Mouse (Mus musculus): ENCODE measurements around the gene F3. TPM values are rescaled to one million over a fixed set of nuclear protein-coding genes. Genes with fewer than 3 reads are reported as not detected.

The F3 gene
- 1 to 10 TPM; 4.7 to 5.0 TPM for total RNA-seq (2021)
- long read RNA-seq, experiment 1, transcript F3-201 (6 exons, 1,872 nt): major isoform, 5 of 6 reads
- long read RNA-seq, experiment 1, partial matches to known transcripts: 0 of 6 reads
- long read RNA-seq, experiment 1, other reads (novel, unspliced or antisense): 1 of 6 reads
- long read RNA-seq, experiment 2, transcript F3-201 (6 exons, 1,872 nt): major isoform, 7 of 7 reads
- long read RNA-seq, experiment 2, partial matches to known transcripts: 0 of 7 reads
- long read RNA-seq, experiment 2, other reads (novel, unspliced or antisense): 0 of 7 reads

DNA sequence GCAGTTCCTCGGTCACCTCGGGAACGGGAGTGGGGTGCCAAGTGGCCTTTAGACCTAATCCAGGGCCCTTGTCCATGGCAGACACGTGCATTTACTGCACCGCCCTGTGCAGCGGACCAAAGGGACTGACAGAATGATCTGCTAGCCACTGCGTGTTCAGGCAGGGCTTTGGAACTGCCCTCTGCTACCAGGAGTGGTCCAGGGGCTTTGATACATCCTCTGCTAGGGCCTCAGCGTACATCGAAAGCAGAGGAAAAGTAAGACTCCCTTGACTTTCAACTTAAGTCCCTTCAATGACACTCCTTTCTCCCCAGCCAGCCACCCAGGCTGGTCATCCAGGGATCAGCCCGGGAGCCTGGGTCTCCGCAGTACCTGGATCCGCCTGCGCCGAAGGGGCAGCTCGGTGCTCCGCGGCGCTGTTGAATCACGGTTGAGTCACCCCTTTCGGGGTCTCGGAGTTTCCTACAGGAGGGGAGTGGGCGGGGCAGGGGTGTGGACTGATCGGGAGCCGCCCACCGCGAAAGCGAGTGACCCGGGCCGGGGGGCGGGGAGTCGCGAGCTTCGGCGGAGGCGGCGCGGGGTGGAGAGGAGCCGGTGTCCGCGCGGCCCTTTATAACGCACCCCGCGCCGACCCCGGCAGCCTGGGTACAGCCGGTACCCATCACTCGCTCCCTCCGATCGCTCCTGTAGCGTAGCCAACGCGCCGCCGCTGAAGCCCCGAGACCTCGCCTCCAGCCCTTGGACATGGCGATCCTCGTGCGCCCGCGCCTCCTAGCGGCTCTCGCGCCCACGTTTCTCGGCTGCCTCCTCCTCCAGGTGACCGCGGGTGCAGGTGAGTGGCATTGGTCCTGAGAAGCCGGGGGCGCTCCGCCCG lies at the start of gene F3:
TSS of gene F3 (plus strand) at position 567 of the 874 bp plus-strand sequence.
- intact Hi-C loops (cut with DNase I): no loop called here
- peak; percentile 71 to 72 for DNase-seq

DNA sequence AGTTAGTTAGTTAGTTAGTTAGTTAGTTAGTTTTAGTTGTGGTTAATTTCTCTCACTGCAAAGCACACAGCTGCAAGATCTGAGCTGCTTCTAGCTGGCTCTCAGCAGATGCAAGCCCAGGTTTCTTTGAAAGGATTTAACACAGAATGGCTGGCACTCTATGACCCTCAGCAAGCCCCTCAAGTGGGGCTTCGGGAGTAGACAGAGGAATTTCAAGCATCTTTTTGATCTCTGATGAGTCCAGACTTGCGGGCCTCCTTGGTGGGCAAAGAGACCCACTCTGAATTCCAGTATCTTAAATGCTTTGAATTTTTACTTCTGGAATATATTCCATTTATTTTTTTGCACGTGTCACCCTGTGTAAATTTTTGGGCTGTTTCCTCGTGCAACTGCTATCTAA lies 44.4 kb upstream of the F3 start:
- DNase-seq: no peak
- intact Hi-C loops (cut with DNase I): no loop called here

DNA sequence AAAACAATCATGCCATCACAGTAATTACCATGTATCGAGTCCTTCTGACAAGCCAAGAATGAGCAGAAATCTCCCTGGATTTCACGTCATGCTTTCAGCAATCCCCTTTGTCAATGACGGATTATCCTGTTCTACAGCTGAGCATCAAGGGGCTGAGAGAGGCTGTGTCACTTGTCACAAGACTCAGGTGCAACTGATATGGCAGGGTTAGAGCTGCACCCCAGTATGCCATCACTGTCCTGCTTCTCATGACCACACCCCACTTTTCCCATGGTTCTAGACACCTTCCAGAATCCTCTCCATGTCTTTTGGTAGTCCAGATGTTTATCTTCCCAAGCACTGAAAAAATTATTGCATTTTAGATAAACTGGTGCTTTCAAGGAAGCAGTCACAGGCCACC lies 43.9 kb upstream of the F3 start:
- DNase-seq: no peak
- intact Hi-C loops (cut with DNase I): no loop called here

DNA sequence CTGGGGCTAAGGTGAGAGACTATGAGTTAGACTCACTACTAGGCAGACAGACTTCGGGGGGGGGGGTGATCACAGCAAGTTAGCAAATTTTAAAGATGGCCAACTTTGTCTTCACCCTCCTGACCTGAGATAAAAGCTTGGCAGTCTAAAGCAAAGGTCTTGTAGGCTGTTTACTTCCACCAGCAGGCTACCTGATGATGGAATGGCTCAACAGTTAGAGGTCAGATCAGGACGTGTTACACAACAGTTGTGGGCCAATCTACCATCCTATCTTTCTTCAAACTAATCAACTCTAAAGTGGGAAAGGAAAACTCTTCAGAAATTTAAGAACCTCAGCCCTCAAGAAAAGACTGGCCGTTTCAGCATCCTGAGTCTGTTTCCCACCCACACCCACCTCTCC lies 43.1 kb upstream of the F3 start:
- no peak for DNase-seq
- intact Hi-C loops (cut with DNase I): no loop called here

DNA sequence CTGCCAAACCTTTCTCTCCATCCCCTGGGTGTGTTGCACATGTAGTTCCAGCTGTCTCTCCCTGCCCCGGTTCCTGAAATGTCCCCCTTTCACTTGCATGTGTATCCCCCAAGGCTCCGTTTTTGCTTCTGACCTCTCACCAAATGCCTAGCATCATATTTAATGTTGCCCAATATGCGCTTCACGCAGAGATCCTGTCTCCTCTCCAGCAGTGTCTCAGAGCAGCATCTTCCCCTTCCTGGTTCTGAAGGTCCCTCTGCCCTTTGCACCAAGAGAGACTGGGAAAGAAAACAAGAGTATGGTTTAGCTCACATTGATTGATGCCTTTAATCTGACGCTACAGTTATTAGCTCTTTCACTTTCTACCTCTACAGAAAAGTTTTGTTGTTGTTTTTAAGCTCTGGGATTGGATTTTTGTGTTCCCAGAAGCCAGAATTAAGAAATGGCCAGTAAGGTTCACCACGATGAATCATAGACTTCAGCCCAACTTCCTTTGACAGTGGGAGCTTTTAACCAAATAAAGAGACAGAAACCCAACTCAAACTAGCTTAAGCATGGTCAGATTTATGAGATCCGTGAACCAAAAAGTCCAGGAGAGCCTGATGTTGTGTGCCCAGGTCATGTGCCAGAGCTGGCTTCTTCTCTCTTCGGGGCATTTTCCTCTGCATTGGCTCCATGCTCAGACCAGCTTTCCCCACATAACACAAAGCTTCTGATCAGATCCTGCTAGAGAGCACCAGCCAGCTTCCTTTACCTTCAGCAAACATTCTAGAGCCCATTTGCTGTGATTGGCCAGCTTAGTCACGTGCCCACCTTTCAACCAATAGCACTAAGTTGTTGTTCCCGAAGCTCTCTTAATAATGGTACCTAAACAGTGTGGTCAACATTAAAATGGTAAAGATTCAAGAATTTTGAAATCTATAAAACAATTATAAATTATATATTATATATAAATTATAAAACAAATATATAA lies 40.6 kb upstream of the F3 start:
- DNase-seq: no peak
- intact Hi-C loops (cut with DNase I): no loop called here

DNA sequence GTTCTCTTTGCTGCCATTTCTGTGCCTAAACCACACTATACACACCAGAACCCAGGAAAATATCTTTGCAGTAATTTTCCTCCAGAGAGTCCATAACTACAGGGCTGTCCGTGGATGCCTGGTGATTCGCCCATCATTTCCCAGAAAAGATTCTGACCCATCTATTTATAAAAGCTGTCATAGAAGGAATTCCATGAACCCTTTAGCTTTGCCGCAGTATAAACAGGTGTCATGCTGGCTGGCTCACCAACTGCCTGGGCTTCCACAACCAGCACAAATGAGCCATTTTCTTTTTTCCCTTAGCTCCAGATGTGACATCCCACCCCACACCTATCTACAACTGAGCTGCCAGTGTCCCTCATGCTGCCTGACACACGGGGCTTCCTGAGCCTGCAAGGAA lies 38.8 kb upstream of the F3 start:
- DNase-seq: no peak
- intact Hi-C loops (cut with DNase I): no loop called here

DNA sequence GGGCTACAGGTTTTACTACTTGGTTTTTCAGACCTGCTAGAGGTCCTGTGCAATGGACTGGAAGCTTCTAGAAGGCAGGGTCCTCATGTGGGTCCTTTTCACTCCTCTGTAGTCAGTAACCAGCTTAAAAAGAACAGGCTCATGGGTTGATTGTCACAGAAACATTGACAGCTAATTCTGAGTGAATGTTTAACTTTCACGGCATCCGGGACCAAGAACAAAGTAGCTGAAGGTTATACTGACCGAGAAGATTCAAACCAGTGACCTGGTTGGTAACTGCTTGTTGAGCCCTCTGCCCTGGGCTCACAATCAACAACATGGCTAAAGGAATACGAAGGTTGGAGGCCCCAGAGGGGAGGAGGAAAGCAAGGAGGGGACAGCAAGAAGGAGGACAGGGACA lies 38.4 kb upstream of the F3 start:
- intact Hi-C loops (cut with DNase I): no loop called here
- no peak for DNase-seq

DNA sequence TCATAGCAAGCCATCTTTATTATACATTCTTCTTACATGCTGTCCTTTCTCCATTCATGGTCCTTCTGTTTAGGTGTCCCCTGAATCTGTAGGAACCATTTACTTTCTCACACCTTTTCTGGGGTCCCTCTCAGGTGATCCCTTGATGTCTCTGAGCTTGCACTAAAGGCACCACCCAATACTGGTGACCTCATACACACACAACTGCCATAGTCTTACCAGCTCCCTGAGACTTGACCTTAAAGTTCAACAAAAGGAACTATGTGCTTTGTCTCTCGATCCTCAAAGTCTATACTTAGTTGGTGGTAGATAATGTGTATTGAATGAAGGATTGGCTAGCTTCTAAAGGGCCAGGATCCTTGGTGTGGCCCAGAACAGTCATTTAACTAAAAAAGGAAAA lies 37.4 kb upstream of the F3 start:
- no peak for DNase-seq
- intact Hi-C loops (cut with DNase I): no loop called here

DNA sequence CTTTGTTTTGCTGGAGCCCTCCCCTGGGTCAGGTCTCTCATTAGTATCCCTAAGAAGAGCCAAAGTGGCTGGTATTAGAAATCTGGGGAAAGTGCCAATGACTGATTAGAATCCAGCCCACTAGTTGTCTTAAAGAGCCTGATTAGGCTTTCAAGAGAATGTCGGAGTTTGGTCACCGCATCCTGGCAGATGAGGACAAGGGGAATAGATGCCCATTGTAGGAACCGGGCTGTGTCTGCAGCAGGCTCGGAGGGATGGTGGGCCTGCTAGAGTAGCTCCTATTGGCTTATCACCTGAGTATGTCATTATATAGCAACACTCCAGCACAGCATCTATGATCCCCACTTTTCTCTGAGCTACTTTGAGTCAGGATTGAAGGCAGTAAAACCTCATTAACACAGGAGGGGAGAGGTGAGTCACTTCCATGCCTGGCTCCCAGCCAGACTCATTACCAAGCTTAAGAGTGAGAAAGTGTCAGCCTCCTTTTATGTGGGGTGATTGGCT lies 36.9 kb upstream of the F3 start:
- intact Hi-C loops (cut with DNase I): no loop called here
- DNase-seq: no peak

DNA sequence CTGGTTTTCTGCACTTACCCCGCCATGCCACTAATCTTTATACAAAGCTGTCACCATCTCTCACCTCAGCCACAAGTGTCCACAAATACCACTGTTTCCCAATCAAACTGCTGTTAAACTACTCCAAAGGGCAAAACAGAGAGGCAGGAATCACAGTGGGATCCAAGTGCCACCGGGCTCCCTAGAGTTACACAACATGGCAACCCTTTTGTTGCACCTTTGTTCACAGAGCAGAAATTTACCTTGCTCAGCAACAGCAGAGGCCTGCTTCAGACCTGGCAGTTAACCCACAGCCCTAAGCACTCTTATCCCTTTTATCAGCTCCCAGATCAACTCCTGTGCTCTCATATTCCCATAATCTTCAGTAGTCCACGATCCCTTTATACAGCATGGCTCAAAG lies 35.6 kb upstream of the F3 start:
- intact Hi-C loops (cut with DNase I): no loop called here
- no peak for DNase-seq

DNA sequence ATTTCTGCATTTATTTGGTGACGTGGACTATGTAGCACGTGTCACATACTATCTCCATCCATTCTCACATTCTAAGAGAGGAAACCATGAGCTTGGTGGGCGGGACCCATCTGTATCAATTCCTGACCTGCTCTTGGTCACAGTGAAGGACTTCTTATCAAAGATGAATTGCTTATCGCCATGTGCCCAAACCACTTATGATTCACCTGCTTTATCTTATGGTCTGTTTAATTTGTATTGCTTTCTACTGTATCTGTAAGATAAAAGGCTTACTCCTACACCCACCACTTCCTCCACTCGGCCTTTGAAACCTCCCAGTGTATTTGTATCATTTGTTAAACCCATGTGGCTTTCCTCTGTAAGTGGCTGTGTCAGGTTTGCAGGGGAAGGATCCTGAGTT lies 34.3 kb upstream of the F3 start:
- no peak for DNase-seq
- intact Hi-C loops (cut with DNase I): no loop called here

DNA sequence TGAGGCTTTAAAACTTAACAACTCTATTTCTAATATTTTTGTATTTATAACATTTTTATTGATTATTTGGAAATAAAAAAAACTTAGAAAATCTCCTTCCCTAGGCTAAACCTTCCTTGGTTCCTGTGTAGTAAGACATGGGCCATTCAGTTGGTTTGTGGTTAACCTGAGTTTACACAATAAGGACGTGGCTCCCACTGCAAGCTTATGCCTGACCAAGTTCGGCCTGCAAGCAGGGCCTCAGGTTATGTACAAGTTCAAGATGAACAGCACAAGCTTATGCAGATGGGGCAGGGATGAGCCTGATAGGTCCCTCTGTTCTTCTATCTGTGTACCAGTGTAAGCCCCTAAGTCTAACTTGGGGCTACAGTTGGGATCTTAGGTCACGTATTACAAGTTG lies 33.6 kb upstream of the F3 start:
- no peak for DNase-seq
- intact Hi-C loops (cut with DNase I): no loop called here

DNA sequence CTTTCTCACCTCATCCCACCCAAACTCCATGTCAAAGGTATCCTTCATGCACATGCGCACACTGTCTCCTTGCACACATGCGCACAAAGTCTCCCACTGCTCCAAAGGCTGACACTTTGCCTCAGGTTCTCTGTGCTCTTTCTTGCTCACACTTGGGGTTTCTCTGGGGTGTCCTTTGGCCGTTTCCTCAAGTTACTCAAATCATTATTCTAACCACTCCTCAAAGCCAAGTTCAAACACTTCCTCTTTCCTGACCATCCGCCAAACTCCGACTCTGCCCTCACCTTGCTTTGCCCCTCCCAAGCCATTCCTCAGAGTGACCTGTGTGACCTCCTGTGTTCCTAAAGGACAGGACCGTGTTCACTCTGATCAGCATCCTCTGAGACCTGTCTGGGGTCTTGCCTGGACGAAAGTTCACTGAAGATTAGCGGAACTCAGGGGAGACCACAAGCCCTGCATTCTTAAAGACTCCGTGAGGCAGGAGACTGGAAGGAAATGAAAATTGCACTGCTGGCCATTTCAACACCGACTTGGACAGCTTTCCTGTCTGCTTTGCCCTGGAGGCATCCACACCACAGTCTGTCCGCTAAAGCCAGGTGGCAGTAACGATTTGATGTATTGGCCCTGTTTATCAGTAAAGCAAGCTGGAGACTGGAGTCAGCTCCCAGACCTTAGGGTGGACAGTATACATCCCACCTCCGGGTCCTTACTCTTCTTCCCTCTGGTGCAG lies 30.2 kb upstream of the F3 start:
- intact Hi-C loops (cut with DNase I): no loop called here
- no peak for DNase-seq

DNA sequence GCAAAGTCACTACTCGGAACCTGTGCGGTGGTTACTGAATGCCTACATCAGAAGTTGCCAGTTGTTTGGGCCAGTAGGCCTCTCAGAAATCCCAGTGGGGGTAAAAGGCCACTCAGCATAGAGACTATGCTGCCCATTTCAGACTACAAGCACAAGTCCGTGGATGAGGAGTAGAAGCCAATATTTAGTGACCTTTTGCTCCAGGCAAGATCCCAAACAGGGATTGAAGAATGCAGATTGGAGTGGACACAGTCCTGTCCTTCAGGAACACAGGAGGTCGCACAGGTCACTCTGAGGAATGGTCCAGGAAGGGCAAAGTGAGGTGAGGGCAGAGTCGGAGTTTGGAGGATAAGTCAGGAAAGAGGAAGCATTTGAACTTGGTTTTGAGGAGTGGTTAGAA lies 29.6 kb upstream of the F3 start:
- intact Hi-C loops (cut with DNase I): no loop called here
- DNase-seq: no peak

DNA sequence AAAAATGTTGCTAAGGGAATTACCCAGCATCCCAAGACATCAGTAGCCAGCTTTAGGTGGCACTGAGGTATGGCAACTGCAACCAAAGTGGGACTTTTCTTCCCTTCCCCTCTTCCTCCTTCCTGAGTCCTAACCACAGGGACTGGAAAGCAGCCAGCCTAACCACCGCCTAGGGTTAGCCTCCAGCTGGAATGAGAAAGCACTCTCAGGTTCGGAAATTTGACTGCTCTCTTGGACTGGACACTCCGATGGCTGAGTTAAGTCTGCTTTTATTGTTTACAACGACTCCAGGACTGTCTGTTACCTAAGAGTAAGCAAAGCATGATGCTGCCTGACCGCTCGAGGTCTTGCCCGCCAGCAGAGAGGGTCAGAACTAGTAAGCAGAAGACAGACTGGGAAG lies 26.2 kb upstream of the F3 start:
- peak in 1 of 2 experiments; percentile 37 for DNase-seq
- intact Hi-C loops (cut with DNase I): no loop called here

DNA sequence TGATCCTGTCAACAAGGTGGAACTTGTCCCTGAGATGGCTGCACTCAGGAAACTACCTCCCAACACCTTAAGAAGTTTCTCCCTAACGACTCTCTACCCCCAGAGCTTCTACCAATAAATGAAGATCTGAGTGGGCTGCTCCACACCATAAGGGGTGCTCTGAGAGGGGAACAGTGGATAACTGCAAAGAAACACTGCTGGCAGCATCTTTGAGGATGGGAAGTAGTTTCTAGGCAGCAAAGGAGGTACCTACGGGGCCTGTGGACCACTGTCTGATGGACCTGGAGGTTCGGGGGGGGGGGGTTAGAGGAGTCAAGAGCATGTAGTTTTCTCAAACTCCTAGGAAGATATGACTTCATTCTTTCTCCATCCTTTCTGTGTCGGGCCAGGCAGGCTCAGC lies 23.9 kb upstream of the F3 start:
- intact Hi-C loops (cut with DNase I): no loop called here
- DNase-seq: no peak

DNA sequence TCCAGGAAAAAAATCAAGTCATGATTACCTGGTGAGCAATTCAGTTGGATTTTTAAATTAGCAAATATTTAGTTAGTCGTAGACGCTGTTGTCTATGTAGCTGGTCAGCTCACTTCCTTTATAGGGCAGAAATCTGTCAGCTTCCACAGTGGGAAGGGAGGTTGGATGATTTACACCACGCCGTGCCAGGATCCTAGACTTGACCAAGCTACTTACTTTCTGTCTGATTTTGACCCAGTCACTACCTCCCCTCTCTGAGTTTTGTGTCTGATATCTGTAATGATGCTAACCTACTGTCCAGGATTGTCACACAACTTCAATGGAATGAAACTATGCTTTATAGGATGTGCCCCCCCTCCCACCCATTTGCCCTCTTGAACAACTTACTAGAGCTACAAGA lies 23.5 kb upstream of the F3 start:
- intact Hi-C loops (cut with DNase I): no loop called here
- DNase-seq: no peak

DNA sequence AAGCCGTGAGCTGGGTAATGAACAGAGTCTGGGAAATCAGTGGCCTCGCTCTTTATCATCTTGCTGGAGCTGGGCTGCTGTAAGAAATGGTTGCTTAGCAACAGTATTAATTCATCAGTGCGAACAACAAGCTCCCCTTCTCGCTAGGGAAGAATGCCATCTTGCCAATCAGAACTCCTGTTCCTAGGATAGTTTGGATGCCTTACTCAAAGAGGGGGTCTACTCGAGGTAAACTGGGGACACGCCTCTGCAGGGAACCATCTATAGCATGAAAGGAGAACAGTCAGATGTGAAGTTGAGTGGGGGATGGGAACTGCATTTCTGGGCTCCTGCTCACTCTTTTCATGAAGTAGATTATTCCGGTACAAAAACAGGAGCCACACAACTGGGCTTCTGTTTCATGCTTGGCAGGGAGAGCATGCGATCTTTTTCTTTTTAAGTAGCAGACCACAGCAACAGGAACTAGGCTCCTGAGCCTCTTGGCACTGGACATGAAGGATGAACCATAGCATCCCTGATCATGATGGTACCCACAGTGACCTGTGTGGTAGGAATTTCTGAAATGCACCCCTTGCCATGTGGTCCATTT lies 22.9 kb upstream of the F3 start:
- intact Hi-C loops (cut with DNase I): no loop called here
- no peak for DNase-seq

DNA sequence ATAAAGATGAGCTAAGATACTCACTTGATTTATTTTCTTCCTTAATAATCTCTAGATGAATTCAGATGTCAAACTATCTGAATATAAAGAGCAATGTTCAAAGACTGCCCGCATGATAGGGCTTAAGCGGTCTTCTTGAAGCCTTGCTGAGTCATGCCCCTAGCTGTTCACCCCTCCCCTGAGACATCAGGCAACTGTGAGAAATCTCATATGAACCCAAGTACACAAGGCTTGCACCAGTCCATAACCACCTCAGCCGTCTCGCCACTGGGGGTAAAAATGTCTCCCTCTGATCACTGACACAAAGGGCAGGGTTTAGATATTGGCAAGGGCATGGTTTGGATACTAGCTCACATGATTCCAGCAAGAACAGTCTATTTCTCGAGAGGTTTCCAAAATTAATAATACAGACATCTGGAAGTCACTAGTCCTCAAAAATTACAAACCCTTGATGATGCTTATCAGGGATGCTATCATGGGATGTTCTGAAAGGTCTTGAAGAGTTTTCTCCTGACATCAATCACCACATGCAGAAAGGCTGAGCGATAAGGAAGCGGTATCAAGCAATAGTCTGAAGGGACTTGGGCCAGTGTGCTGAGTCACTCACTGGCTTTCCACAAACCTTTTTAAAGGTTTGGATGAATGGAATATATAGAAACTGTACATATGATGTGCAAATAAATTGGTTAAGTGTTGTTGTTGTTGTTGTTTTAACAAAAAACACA lies 20.0 kb upstream of the F3 start:
- intact Hi-C loops (cut with DNase I): no loop called here
- no peak for DNase-seq
